Mouse (Mus musculus): Measurements from ENCODE around the gene Nck2. TPM values are rescaled to one million over a fixed set of nuclear protein-coding genes. Genes with fewer than 3 reads are reported as not detected.
A peak's percentile ranks its signal among the peaks of the same experiment; 100 is the strongest.
"Not testable (repeated sequence)": the region's sequence is repeated elsewhere in the genome, so short reads cannot be mapped to it uniquely, and the experiment has no call there.

Gene Nck2
- polyA plus RNA-seq, 1 experiment, result 106 TPM

GRCm38 (mm10) chr1:43530295-43531020 is 86.1 kb downstream of the Nck2 start:
- DNase-seq, result no peak
- H3K27ac ChIP-seq (ENCODE audit: control insufficient read depth, insufficient read depth, low read length), result no peak overlapping the region
- no peak overlapping the region for H3K4me3 ChIP-seq (ENCODE audit: control insufficient read depth, insufficient read depth, low read length)
- H3K4me1 ChIP-seq (replicated peaks; ENCODE audit: control insufficient read depth, insufficient read depth, low read length), result peaks cover 20% of the 10 kb centered on the region
- peaks cover 9% of the 10 kb centered on the region for H3K36me3 ChIP-seq (ENCODE audit: control insufficient read depth, insufficient read depth, low read length)
- TF ChIP-seq CTCF (IDR thresholded peaks at IDR 0.05; ENCODE audit: borderline replicate concordance, control insufficient read depth, extremely low read depth, insufficient read depth, low read length, poor library complexity) (no peak), POLR2A (IDR thresholded peaks at IDR 0.05; ENCODE audit: control insufficient read depth, extremely low read depth, insufficient read depth, low read length, poor library complexity) (no peak)
- no peaks in the 10 kb centered on the region for H3K27me3 ChIP-seq (ENCODE audit: control insufficient read depth, insufficient read depth, low read length)
- 84% methylated on average over 7 of the region's 7 CpGs for WGBS

- 62% methylated on average over 7 of the region's 7 CpGs for WGBS
- H3K4me3 ChIP-seq (ENCODE audit: control insufficient read depth, insufficient read depth, low read length), result no peak overlapping the region
- TF ChIP-seq POLR2A (IDR thresholded peaks at IDR 0.05; ENCODE audit: control insufficient read depth, extremely low read depth, insufficient read depth, low read length, poor library complexity) (no peak), CTCF (IDR thresholded peaks at IDR 0.05; ENCODE audit: borderline replicate concordance, control insufficient read depth, extremely low read depth, insufficient read depth, low read length, poor library complexity) (no peak)
- peaks cover 6% of the 10 kb centered on the region for H3K36me3 ChIP-seq (ENCODE audit: control insufficient read depth, insufficient read depth, low read length)
- peaks cover 23% of the 10 kb centered on the region for H3K4me1 ChIP-seq (replicated peaks; ENCODE audit: control insufficient read depth, insufficient read depth, low read length)
- H3K27me3 ChIP-seq (ENCODE audit: control insufficient read depth, insufficient read depth, low read length), result no peaks in the 10 kb centered on the region
- DNase-seq, result peak; percentile 15
- H3K27ac ChIP-seq (ENCODE audit: control insufficient read depth, insufficient read depth, low read length), result no peak overlapping the region
Measured at GRCm38 (mm10) chr1:43531307-43531706, 86.9 kb downstream of the Nck2 start.

- Histone ChIP-seq H3K27ac (ENCODE audit: control insufficient read depth, insufficient read depth, low read length) (no peak overlapping the region), H3K27me3 (ENCODE audit: control insufficient read depth, insufficient read depth, low read length) (no peaks in the 10 kb centered on the region), H3K4me3 (ENCODE audit: control insufficient read depth, insufficient read depth, low read length) (no peak overlapping the region), H3K36me3 (ENCODE audit: control insufficient read depth, insufficient read depth, low read length) (peaks cover 5% of the 10 kb centered on the region), H3K4me1 (replicated peaks; ENCODE audit: control insufficient read depth, insufficient read depth, low read length) (peaks cover 26% of the 10 kb centered on the region)
- 78% methylated on average over 4 of the region's 4 CpGs for WGBS
- DNase-seq, result no peak
- no peak for TF ChIP-seq POLR2A (IDR thresholded peaks at IDR 0.05; ENCODE audit: control insufficient read depth, extremely low read depth, insufficient read depth, low read length, poor library complexity)
Measured at GRCm38 (mm10) chr1:43532279-43532678, 87.9 kb downstream of the Nck2 start.

GRCm38 (mm10) chr1:43533497-43533896 is 89.1 kb downstream of the Nck2 start:
- H3K27me3 ChIP-seq (ENCODE audit: control insufficient read depth, insufficient read depth, low read length); H3K27ac ChIP-seq (ENCODE audit: control insufficient read depth, insufficient read depth, low read length); DNase-seq; H3K36me3 ChIP-seq (ENCODE audit: control insufficient read depth, insufficient read depth, low read length); H3K4me3 ChIP-seq (ENCODE audit: control insufficient read depth, insufficient read depth, low read length): not testable (repeated sequence)
- H3K4me1 ChIP-seq (replicated peaks; ENCODE audit: control insufficient read depth, insufficient read depth, low read length), result peaks cover 28% of the 10 kb centered on the region
- WGBS, result 98% methylated on average over 11 of the region's 11 CpGs

GRCm38 (mm10) chr1:43534060-43534760 is 89.8 kb downstream of the Nck2 start:
- no peak for TF ChIP-seq POLR2A (IDR thresholded peaks at IDR 0.05; ENCODE audit: control insufficient read depth, extremely low read depth, insufficient read depth, low read length, poor library complexity)
- TF ChIP-seq CTCF (IDR thresholded peaks at IDR 0.05; ENCODE audit: borderline replicate concordance, control insufficient read depth, extremely low read depth, insufficient read depth, low read length, poor library complexity), result no peak
- H3K4me1 ChIP-seq (replicated peaks; ENCODE audit: control insufficient read depth, insufficient read depth, low read length), result peaks cover 31% of the 10 kb centered on the region
- WGBS, result 47% methylated on average over 5 of the region's 5 CpGs
- no peak overlapping the region for H3K4me3 ChIP-seq (ENCODE audit: control insufficient read depth, insufficient read depth, low read length)
- peaks cover 5% of the 10 kb centered on the region for H3K36me3 ChIP-seq (ENCODE audit: control insufficient read depth, insufficient read depth, low read length)
- H3K27me3 ChIP-seq (ENCODE audit: control insufficient read depth, insufficient read depth, low read length), result no peaks in the 10 kb centered on the region
- no peak overlapping the region for H3K27ac ChIP-seq (ENCODE audit: control insufficient read depth, insufficient read depth, low read length)
- no peak for DNase-seq

- TF ChIP-seq POLR2A (IDR thresholded peaks at IDR 0.05; ENCODE audit: control insufficient read depth, extremely low read depth, insufficient read depth, low read length, poor library complexity), result no peak
- no peaks in the 10 kb centered on the region for H3K27me3 ChIP-seq (ENCODE audit: control insufficient read depth, insufficient read depth, low read length)
- no peak overlapping the region for H3K27ac ChIP-seq (ENCODE audit: control insufficient read depth, insufficient read depth, low read length)
- peaks cover 5% of the 10 kb centered on the region for H3K36me3 ChIP-seq (ENCODE audit: control insufficient read depth, insufficient read depth, low read length)
- DNase-seq, result no peak
- 81% methylated on average over 6 of the region's 6 CpGs for WGBS
- peaks cover 39% of the 10 kb centered on the region for H3K4me1 ChIP-seq (replicated peaks; ENCODE audit: control insufficient read depth, insufficient read depth, low read length)
- no peak overlapping the region for H3K4me3 ChIP-seq (ENCODE audit: control insufficient read depth, insufficient read depth, low read length)
Measured at GRCm38 (mm10) chr1:43535519-43536000, 91.2 kb downstream of the Nck2 start.

- no peak for DNase-seq
- 23% methylated on average over 2 of the region's 2 CpGs for WGBS
- Histone ChIP-seq H3K36me3 (ENCODE audit: control insufficient read depth, insufficient read depth, low read length) (peaks cover 5% of the 10 kb centered on the region), H3K27me3 (ENCODE audit: control insufficient read depth, insufficient read depth, low read length) (no peaks in the 10 kb centered on the region), H3K27ac (ENCODE audit: control insufficient read depth, insufficient read depth, low read length) (no peak overlapping the region), H3K4me1 (replicated peaks; ENCODE audit: control insufficient read depth, insufficient read depth, low read length) (peaks cover 39% of the 10 kb centered on the region), H3K4me3 (ENCODE audit: control insufficient read depth, insufficient read depth, low read length) (no peak overlapping the region)
- no peak for TF ChIP-seq CTCF (IDR thresholded peaks at IDR 0.05; ENCODE audit: borderline replicate concordance, control insufficient read depth, extremely low read depth, insufficient read depth, low read length, poor library complexity)
- TF ChIP-seq POLR2A (IDR thresholded peaks at IDR 0.05; ENCODE audit: control insufficient read depth, extremely low read depth, insufficient read depth, low read length, poor library complexity), result no peak
Measured at GRCm38 (mm10) chr1:43536266-43536665, 91.9 kb downstream of the Nck2 start.
